Mouse (Mus musculus): Measurements from ENCODE around the gene Pik3r2. TPM values are rescaled to one million over a fixed set of nuclear protein-coding genes. Genes with fewer than 3 reads are reported as not detected.

Gene Pik3r2
- polyA plus RNA-seq, 1 experiment from 2014 or later = 69.2 TPM

DNA sequence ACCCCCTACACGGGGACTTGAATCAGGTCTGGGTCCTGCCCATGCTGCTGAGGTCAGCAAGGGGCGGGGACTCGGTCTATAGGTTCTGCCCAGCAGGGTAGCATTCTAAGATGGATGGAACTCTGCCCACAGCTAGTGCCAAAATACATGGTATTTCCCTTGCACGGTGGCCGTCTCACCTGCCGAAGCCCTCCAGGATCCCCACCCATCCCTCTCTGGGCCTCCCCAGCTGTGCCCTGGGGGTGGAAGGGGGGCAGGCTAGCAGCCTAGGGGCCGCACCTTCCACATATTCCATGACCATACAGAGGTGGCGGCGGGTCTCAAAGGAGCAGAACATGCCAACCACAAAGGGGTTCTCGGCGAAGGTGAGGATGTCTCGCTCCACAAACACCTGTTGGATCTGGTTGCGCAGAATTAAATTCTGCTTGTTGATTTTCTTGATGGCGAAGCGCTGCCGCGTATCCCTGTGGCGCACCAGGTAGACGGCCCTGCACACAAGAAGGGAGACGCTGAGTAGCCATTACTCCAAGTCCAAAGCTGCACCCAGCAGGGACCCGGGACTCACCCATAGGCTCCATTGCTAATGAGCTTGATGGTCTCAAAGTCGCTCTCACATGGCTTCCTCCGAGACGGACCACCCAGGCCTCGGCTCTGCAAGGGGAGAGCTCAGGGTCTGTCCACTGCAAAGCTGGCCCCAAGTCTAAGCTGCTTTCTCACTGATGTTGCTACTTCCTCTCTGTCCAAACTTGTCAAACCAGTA lies 10.0 kb upstream of the Pik3r2 start:
- 87% methylated on average over 25 of the region's 25 CpGs for WGBS
- no peak overlapping the region for H3K4me3 ChIP-seq
- H3K4me1 ChIP-seq = peaks cover 47% of the 10 kb centered on the region
- H3K9me3 ChIP-seq = no peaks in the 10 kb centered on the region
- H3K36me3 ChIP-seq (replicated peaks) = peaks cover 85% of the 10 kb centered on the region
- peaks cover 49% of the 10 kb centered on the region for H3K27me3 ChIP-seq (ENCODE audit: poor library complexity, severe bottlenecking)
- H3K27ac ChIP-seq = no peak overlapping the region
- no peak for DNase-seq (ENCODE audit: extremely low spot score, low spot score)

DNA sequence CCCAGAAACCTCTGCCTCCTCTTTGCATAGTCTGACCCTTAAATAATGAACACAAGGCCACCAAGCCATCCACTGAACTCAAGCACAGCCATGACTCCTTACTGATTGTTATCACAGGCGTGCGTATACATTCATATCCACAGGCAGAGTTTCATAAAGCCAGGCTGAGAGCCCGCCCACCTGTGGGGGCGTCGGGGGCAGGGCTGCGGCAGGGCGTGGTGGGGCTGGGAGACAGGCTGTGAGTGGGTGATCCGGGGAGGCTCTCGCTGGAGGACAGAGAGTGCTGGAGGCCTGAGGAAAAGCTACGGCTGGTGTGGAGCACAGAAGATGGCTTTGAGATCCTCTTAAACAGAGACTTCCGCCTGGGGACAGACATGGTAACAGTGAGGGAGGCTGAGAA lies 3.6 kb upstream of the Pik3r2 start:
- peaks cover 73% of the 10 kb centered on the region for H3K36me3 ChIP-seq (replicated peaks)
- no peaks in the 10 kb centered on the region for H3K27me3 ChIP-seq (ENCODE audit: poor library complexity, severe bottlenecking)
- no peaks in the 10 kb centered on the region for H3K9me3 ChIP-seq
- peaks cover 34% of the 10 kb centered on the region for H3K4me1 ChIP-seq
- DNase-seq (ENCODE audit: extremely low spot score, low spot score) = no peak
- 84% methylated on average over 11 of the region's 11 CpGs for WGBS
- no peak overlapping the region for H3K27ac ChIP-seq
- 0 out of 2 replicates have a peak overlapping the region, but pooled peaks have one; percentile 22 for H3K4me3 ChIP-seq

DNA sequence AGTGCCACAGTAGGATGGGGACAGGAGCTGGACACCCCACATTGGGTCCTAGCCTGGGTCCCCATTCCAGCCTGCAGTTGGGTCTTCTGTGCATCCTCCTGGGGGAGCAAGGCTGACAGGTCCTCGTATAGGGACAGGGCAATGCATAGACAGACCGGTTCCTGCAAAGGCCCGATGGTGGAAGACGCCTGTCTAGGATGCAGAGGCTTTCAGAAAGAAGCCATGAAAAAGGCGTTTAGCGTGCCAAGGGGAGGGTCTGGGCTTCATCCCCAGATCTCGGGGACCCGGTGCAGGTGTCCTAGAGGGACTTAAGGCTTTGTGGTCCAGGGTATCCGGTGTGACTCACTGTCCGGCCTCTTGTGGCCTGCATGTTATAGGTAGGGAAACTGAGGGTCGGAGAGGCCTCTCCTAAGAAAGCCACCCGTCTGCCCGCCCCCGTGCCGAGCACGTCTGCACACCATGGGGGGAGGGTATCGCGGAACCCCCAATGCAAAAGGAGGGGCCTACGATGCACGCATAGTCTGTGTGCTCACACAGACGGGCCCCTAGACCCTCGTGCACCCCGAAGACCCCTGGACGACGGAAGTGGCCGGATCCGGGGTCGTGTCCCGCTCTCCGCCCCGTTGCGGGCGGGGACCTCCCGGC lies 540 bp downstream of the Pik3r2 start:
- Histone ChIP-seq H3K4me1 (peaks cover 60% of the 10 kb centered on the region), H3K27ac (peak overlapping the region; percentile 94), H3K27me3 (ENCODE audit: poor library complexity, severe bottlenecking) (0 out of 2 replicates have a peak, but pooled peaks cover under 1% of the 10 kb centered on the region), H3K9me3 (no peaks in the 10 kb centered on the region), H3K36me3 (replicated peaks) (peaks cover 73% of the 10 kb centered on the region), H3K4me3 (peak overlapping the region; percentile 72)
- WGBS = 4% methylated on average over 34 of the region's 34 CpGs
- no peak for DNase-seq (ENCODE audit: extremely low spot score, low spot score)

DNA sequence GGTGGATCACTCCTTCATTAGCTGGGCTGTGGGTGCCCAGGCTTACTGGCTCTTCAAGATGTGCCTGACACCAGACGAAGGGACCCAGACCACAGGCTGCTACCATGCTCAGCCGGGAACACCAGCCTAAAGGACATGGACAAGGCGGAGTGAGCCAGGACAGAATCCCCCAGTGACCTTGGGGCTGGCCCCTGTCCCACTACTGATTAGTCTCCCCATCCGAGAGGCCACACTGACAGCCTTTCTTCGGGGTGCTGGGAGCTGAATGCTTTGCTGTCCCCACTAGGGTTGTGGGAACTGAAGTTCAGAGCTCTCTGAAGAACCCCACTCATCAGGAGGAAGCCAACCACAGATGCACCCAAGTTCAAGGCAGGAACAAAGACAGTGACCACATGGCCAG lies 1.3 kb downstream of the Pik3r2 start:
- no peak for DNase-seq (ENCODE audit: extremely low spot score, low spot score)
- peaks cover 7% of the 10 kb centered on the region; the same call in 1 of the 2 replicates for H3K27me3 ChIP-seq (ENCODE audit: poor library complexity, severe bottlenecking)
- peak overlapping the region; percentile 72 for H3K4me3 ChIP-seq
- H3K4me1 ChIP-seq = peaks cover 60% of the 10 kb centered on the region
- no peaks in the 10 kb centered on the region for H3K9me3 ChIP-seq
- H3K27ac ChIP-seq = peak overlapping the region; percentile 94
- WGBS = 89% methylated on average over 5 of the region's 5 CpGs
- H3K36me3 ChIP-seq (replicated peaks) = peaks cover 73% of the 10 kb centered on the region

DNA sequence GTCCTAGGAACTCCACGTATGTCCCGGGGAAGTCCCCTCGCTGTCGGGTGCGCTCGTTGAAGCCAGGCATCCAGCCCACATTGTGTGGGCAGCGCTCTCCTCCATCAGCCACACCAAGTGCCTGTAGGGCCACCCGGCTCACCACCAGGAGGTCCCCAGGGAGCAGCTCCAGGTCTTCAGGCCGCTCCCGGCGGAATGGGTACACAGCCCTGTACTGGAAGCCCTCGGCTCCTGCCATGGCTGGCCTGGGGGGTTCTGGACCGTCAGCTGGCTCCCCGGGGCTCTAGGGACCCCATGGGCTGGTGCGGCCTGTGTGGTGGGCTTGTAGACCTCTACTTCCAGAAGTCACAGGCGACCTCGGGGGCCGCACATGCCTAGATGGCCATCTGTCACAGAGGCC lies 1.8 kb downstream of the Pik3r2 start:
- H3K4me1 ChIP-seq = peaks cover 62% of the 10 kb centered on the region
- H3K9me3 ChIP-seq = no peaks in the 10 kb centered on the region
- peaks cover 73% of the 10 kb centered on the region for H3K36me3 ChIP-seq (replicated peaks)
- peaks cover 12% of the 10 kb centered on the region for H3K27me3 ChIP-seq (ENCODE audit: poor library complexity, severe bottlenecking)
- H3K4me3 ChIP-seq = peak overlapping the region; percentile 72
- WGBS = 95% methylated on average over 18 of the region's 18 CpGs
- DNase-seq (ENCODE audit: extremely low spot score, low spot score) = no peak
- peak overlapping the region; percentile 94; the same call in 1 of the 2 replicates for H3K27ac ChIP-seq

DNA sequence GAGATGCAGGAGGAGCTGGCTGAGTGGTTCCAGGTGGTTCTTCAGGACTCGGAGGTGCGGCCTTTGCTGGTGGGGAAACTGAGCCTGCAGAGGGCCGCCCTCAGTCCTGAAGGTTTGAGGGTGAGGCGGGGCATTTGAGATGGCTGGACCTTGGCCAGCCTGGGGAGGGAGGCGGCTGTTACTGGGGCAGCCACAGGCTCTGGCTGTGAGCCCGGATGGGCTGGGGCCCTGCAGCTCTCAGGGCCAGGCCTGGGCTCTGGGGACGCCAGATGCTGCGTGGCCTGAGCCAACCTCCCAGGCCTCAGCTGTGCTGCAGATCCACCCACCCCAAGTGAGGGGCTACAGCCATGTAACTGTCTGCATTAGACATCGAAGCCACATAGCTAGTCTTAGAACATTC lies 2.7 kb downstream of the Pik3r2 start:
- peaks cover 68% of the 10 kb centered on the region for H3K4me1 ChIP-seq
- H3K27ac ChIP-seq = no peak overlapping the region
- peak overlapping the region; percentile 72; the same call in 1 of the 2 replicates for H3K4me3 ChIP-seq
- DNase-seq (ENCODE audit: extremely low spot score, low spot score) = no peak
- 88% methylated on average over 9 of the region's 9 CpGs for WGBS
- H3K9me3 ChIP-seq = no peaks in the 10 kb centered on the region
- H3K36me3 ChIP-seq (replicated peaks) = peaks cover 73% of the 10 kb centered on the region
- peaks cover 15% of the 10 kb centered on the region for H3K27me3 ChIP-seq (ENCODE audit: poor library complexity, severe bottlenecking)

- 89% methylated on average over 5 of the region's 5 CpGs for WGBS
- no peak overlapping the region for H3K27ac ChIP-seq
These were observed 3.1 kb downstream of the Pik3r2 start for GRCm38 (mm10) chr8:70773410-70773809.

GRCm38 (mm10) chr8:70772890-70773289 lies 3.6 kb downstream of the Pik3r2 start:
- H3K36me3 ChIP-seq (replicated peaks) = peaks cover 73% of the 10 kb centered on the region
- no peak for DNase-seq (ENCODE audit: extremely low spot score, low spot score)
- H3K9me3 ChIP-seq = no peaks in the 10 kb centered on the region
- no peak overlapping the region for H3K27ac ChIP-seq
- peaks cover 64% of the 10 kb centered on the region for H3K4me1 ChIP-seq
- whole genome bisulfite sequencing = 92% methylated on average over 9 of the region's 9 CpGs
- no peak overlapping the region for H3K4me3 ChIP-seq
- peaks cover 22% of the 10 kb centered on the region for H3K27me3 ChIP-seq (ENCODE audit: poor library complexity, severe bottlenecking)

More at GRCm38 (mm10) chr8:70773410-70773809, 3.1 kb downstream of the Pik3r2 start:
- Histone ChIP-seq H3K4me3 (no peak overlapping the region), H3K36me3 (replicated peaks) (peaks cover 73% of the 10 kb centered on the region), H3K27me3 (ENCODE audit: poor library complexity, severe bottlenecking) (peaks cover 17% of the 10 kb centered on the region), H3K9me3 (no peaks in the 10 kb centered on the region), H3K4me1 (peaks cover 69% of the 10 kb centered on the region)
- DNase-seq (ENCODE audit: extremely low spot score, low spot score) = no peak

GRCm38 (mm10) chr8:70772075-70772474 lies 4.4 kb downstream of the Pik3r2 start:
- Histone ChIP-seq H3K9me3 (no peaks in the 10 kb centered on the region), H3K27me3 (ENCODE audit: poor library complexity, severe bottlenecking) (peaks cover 24% of the 10 kb centered on the region), H3K4me3 (peak overlapping the region; percentile 6; the same call in 1 of the 2 replicates), H3K27ac (no peak overlapping the region), H3K4me1 (peaks cover 62% of the 10 kb centered on the region), H3K36me3 (replicated peaks) (peaks cover 77% of the 10 kb centered on the region)
- WGBS = 90% methylated on average over 13 of the region's 13 CpGs
- no peak for DNase-seq (ENCODE audit: extremely low spot score, low spot score)

DNA sequence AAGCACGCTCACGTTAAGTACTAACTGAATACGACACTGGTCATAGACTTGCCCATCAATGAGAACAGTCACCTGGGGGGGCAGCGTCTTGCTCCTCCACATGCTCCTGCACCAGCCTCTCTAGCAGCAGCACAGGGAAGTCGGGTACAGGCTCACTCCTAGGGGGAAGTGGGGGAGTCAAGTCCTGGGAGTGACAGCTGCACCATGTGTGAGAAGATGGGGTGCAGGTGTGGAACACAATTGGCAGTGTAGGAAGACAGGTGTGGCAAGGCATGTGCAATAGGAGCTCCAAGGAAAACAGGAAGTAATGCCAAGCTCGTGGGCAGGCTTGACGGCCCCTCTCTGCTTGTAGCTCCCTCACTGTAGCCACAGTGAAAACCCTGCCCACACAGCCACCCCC lies 5.3 kb downstream of the Pik3r2 start:
- no peak overlapping the region for H3K27ac ChIP-seq
- no peaks in the 10 kb centered on the region for H3K9me3 ChIP-seq
- H3K4me1 ChIP-seq = peaks cover 65% of the 10 kb centered on the region
- no peak overlapping the region for H3K4me3 ChIP-seq
- DNase-seq (ENCODE audit: extremely low spot score, low spot score) = no peak
- H3K36me3 ChIP-seq (replicated peaks) = peaks cover 77% of the 10 kb centered on the region
- 88% methylated on average over 7 of the region's 7 CpGs for WGBS
- peaks cover 24% of the 10 kb centered on the region for H3K27me3 ChIP-seq (ENCODE audit: poor library complexity, severe bottlenecking)

DNA sequence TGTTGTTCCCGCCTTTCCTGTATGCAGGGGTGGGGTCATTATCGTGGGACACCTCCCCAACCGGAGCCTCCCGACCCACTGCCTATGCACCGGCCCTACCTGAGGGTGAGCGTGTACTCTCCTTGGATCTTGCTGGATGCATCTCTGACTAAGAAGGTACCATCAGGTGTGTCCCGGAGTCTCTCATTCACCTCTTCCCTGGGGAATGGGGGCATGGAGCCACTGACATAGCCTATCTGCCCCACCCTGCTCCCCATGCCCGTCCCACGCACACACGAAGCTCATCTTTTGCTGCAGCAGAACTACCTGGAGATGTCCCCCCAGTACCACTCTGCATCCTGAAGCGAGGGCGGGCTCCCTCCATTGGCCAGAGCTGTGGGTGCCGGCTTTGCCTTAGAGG lies 5.8 kb downstream of the Pik3r2 start:
- H3K4me1 ChIP-seq = peaks cover 65% of the 10 kb centered on the region
- H3K4me3 ChIP-seq = no peak overlapping the region
- WGBS = 96% methylated on average over 13 of the region's 13 CpGs
- H3K27ac ChIP-seq = no peak overlapping the region
- H3K27me3 ChIP-seq (ENCODE audit: poor library complexity, severe bottlenecking) = peaks cover 24% of the 10 kb centered on the region
- peaks cover 77% of the 10 kb centered on the region for H3K36me3 ChIP-seq (replicated peaks)
- no peaks in the 10 kb centered on the region for H3K9me3 ChIP-seq
- DNase-seq (ENCODE audit: extremely low spot score, low spot score) = no peak

GRCm38 (mm10) chr8:70769858-70770257 lies 6.7 kb downstream of the Pik3r2 start:
- H3K27ac ChIP-seq = peak overlapping the region; percentile 37
- DNase-seq (ENCODE audit: extremely low spot score, low spot score) = no peak
- 74% methylated on average over 12 of the region's 12 CpGs for WGBS
- peaks cover 30% of the 10 kb centered on the region for H3K27me3 ChIP-seq (ENCODE audit: poor library complexity, severe bottlenecking)
- no peaks in the 10 kb centered on the region for H3K9me3 ChIP-seq
- peaks cover 65% of the 10 kb centered on the region for H3K4me1 ChIP-seq
- H3K4me3 ChIP-seq = peak overlapping the region; percentile 11; the same call in 1 of the 2 replicates
- peaks cover 73% of the 10 kb centered on the region for H3K36me3 ChIP-seq (replicated peaks)

DNA sequence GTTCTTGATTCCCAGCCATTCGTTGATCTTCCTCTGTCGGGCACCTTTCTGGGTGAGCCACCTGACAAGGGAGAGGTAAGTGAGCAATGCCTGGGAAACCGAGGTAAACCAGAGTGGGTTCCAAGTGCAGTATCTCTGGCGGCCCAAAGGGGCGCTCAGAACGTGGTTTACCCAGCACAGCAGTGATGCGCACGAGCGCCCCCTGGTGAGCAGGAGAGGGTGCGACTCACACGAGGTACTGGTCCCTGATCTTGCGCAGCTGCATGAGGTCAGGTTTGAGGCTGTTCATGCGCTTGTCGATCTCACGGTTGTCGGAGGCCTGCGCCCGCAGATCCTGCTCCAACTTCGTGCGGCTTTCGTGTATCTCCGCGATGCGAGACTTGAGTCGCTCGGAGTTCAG lies 7.2 kb downstream of the Pik3r2 start:
- peaks cover 65% of the 10 kb centered on the region for H3K4me1 ChIP-seq
- whole genome bisulfite sequencing = 7% methylated on average over 26 of the region's 26 CpGs
- peak overlapping the region; percentile 11; the same call in 1 of the 2 replicates for H3K4me3 ChIP-seq
- peaks cover 33% of the 10 kb centered on the region for H3K27me3 ChIP-seq (ENCODE audit: poor library complexity, severe bottlenecking)
- peaks cover 69% of the 10 kb centered on the region for H3K36me3 ChIP-seq (replicated peaks)
- peak overlapping the region; percentile 37 for H3K27ac ChIP-seq
- H3K9me3 ChIP-seq = no peaks in the 10 kb centered on the region
- DNase-seq (ENCODE audit: extremely low spot score, low spot score) = peak; percentile 94
